Mouse (Mus musculus) lung, adult 2 months (tissue): ENCODE data around the gene Vill.

Experiments used
- CTCF ChIP-seq: fragments of 200-500 bp; IDR thresholded peaks from 2 replicates; pipeline ENCODE4 v1.5.1; 2011; ENCODE audit warnings: mild to moderate bottlenecking, low read length, control low read depth; ENCODE audit not compliant: insufficient read depth
- POLR2A ChIP-seq: fragments of 200-500 bp; IDR thresholded peaks from 2 replicates; pipeline ENCODE4 v1.6.1; 2011; ENCODE audit warnings: low read depth, mild to moderate bottlenecking, control low read depth, low read length, borderline replicate concordance; ENCODE audit errors: extremely low read depth

GRCm38 (mm10) chr9:119032538-119032937 is 20.0 kb upstream of the Vill start:
- TF ChIP-seq CTCF (no peak), POLR2A (no peak)
